Mouse (Mus musculus): ENCODE data around the gene Hrh2. TPM values are rescaled to one million over a fixed set of nuclear protein-coding genes. Genes with fewer than 3 reads are reported as not detected.

The Hrh2 gene
- polyA plus RNA-seq, 1 experiment from 2014 or later, result 0.65 TPM

DNA sequence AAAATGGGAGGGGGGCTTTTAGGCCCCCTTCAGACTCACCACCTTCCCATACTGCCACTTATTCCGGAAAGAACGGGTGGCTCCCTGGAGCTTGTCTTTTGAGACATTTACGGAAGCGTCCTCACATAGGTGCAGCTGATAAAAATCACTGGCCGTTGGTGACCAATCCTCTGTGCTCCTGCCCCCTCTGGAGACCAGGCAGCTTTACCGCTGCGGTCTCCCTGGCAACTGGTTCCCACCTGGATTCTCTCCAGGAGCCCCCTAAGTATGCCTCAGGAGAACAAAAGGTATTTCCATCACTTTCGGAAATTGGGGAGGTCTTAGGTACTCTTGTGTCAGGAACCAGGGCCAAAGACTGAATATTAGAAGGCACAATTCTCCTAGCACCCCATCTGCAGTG, 89.7 kb downstream of the Hrh2 start:
- no peaks in the 10 kb centered on the region for H3K9me3 ChIP-seq
- H3K4me2 ChIP-seq, result peak overlapping the region; percentile 6; the same call in 1 of the 2 replicates
- no peak overlapping the region for H3K9ac ChIP-seq
- no peak; the same call in 1 of the 2 replicates for ATAC-seq (ENCODE audit: low FRiP score, low read depth)
- no peaks in the 10 kb centered on the region for H3K27me3 ChIP-seq
- no peaks in the 10 kb centered on the region for H3K36me3 ChIP-seq
- H3K4me3 ChIP-seq, result no peak overlapping the region
- peak overlapping the region; percentile 65; the same call in 1 of the 2 replicates for H3K27ac ChIP-seq (replicated peaks)
- 22% methylated on average over 8 of the region's 8 CpGs for WGBS
- H3K4me1 ChIP-seq (replicated peaks), result peaks cover 21% of the 10 kb centered on the region

- WGBS, result 20% methylated on average over 17 of the region's 17 CpGs
- Histone ChIP-seq H3K27me3 (no peaks in the 10 kb centered on the region), H3K4me3 (peak overlapping the region; percentile 7; the same call in 1 of the 2 replicates), H3K27ac (replicated peaks) (peak overlapping the region; percentile 65), H3K9ac (no peak overlapping the region), H3K4me1 (replicated peaks) (peaks cover 21% of the 10 kb centered on the region), H3K36me3 (no peaks in the 10 kb centered on the region), H3K9me3 (no peaks in the 10 kb centered on the region), H3K4me2 (peak overlapping the region; percentile 47)
- peak; percentile 57; the same call in 1 of the 2 replicates for ATAC-seq (ENCODE audit: low FRiP score, low read depth)
Measured at GRCm38 (mm10) chr13:54282149-54282860, 90.4 kb downstream of the Hrh2 start.

- Histone ChIP-seq H3K9me3 (no peaks in the 10 kb centered on the region), H3K36me3 (no peaks in the 10 kb centered on the region), H3K4me2 (peak overlapping the region; percentile 47), H3K4me1 (replicated peaks) (peaks cover 21% of the 10 kb centered on the region), H3K4me3 (peak overlapping the region; percentile 7; the same call in 1 of the 2 replicates), H3K9ac (no peak overlapping the region), H3K27ac (replicated peaks) (peak overlapping the region; percentile 36; the same call in 1 of the 2 replicates), H3K27me3 (no peaks in the 10 kb centered on the region)
- ATAC-seq (ENCODE audit: low FRiP score, low read depth), result peak; percentile 40; the same call in 1 of the 2 replicates
- 3% methylated on average over 10 of the region's 10 CpGs for WGBS
Measured at GRCm38 (mm10) chr13:54282861-54283206, 90.9 kb downstream of the Hrh2 start.

Other genes with a start within 250 kb of the Hrh2 start
- gene Drd1, start 136.4 kb upstream of the Hrh2 start, polyA plus RNA-seq (2015; fragmentation: Nextera tagmentation; extraction: Ambion mirVana), result 1.2 and 2.6 TPM in 2 replicates
- 85.1 and 89.1 TPM in 2 replicates for gene Sfxn1, start 120.3 kb upstream of the Hrh2 start, polyA plus RNA-seq (2015; fragmentation: Nextera tagmentation; extraction: Ambion mirVana)
- 27.9 and 31.2 TPM in 2 replicates for gene Cplx2, start 179.2 kb downstream of the Hrh2 start, polyA plus RNA-seq (2015; fragmentation: Nextera tagmentation; extraction: Ambion mirVana)

Data from hindbrain, embryonic 15.5 days (tissue).